Mouse (Mus musculus): Measurements from ENCODE around the gene Ctps2. TPM values are rescaled to one million over a fixed set of nuclear protein-coding genes. Genes with fewer than 3 reads are reported as not detected.
"Not testable (repeated sequence)": the region's sequence is repeated elsewhere in the genome, so short reads cannot be mapped to it uniquely, and the experiment has no call there.

Gene Ctps2
- 10 to 100 TPM; 68.1 to 84.6 (median 77.2) TPM for total RNA-seq (2022)

DNA sequence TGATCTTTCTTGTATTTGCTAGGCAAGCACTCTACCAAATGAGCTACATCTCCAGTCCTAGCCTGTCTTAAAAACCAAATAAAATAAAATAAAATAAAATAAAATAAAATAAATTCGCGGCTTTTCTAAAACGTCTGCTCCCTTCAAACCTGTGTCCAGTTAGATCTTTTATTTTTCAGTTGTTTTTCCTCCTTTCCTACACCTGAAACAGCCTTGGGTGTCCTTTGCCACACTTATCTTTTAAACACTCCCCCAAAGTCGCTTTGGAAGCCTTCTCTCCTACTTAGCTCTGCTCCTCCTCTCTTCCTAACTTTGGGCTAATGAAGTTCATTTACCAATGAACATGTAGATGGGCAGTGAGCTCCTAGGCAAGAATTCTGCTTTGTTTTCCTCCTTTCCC is at the start of gene Ctps2:
TSS of gene Ctps2 (plus strand) at position 301 of the 400 bp plus-strand sequence.
- DNase-seq, result no peak

- DNase-seq, result peak; percentile 25
These were observed 32.6 kb upstream of the Ctps2 start for GRCm38 (mm10) chrX:162868294-162868965.

- DNase-seq, result no peak
These were observed 29.1 kb upstream of the Ctps2 start for GRCm38 (mm10) chrX:162871734-162872517.

DNA sequence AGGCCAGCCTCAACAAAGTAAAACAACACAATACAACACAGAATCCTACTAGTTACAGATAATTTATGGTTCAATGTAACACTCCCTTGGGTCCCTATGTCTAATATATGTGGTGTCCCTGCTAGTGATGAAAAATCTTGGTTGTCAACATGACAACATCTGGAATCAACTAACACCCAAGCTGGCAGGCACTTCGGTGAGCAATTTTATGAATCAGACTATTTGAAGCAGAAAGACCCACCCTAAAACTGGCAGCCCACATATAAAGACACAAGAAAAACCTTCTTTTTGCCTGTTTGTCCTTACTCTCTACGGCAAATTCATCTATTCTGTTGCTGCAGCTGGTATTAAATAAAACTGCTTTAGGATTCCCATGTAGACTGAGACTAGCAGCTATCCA is 27.3 kb upstream of the Ctps2 start:
- DNase-seq, result no peak

DNA sequence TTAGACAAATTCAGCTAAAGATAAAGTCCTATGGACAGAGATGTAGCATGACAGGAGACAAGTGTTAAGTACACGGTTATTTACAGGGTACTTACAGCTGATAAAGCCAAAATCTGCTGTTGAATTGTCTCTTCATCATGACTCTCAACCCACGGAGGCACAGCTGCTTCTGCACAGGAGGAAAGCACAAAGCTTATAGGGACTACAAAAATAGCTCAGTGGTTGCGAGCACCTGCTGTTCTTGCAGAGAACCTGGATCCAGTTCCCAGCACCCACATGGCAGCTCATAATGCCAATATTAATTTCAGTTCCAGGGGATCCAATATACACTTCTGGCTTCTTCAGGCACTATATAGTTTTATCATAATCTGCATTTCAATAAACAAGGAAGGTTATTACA is 22.8 kb upstream of the Ctps2 start:
- DNase-seq, result no peak

- peak; percentile 69 for DNase-seq
These were observed 13.0 kb upstream of the Ctps2 start, which contains the start of gene Syap1 for GRCm38 (mm10) chrX:162887931-162888511. TSS of gene Syap1 (minus strand) at chrX:162888447.

GRCm38 (mm10) chrX:162888575-162889223 is 12.3 kb upstream of the Ctps2 start:
- DNase-seq, result not testable (repeated sequence)

GRCm38 (mm10) chrX:162901371-162902039 is 467 bp downstream of the Ctps2 start:
- DNase-seq, result peak; percentile 37

- peak; percentile 10 for DNase-seq
These were observed 1.1 kb downstream of the Ctps2 start for GRCm38 (mm10) chrX:162902040-162902734.

- no peak for DNase-seq
These were observed 6.5 kb downstream of the Ctps2 start for GRCm38 (mm10) chrX:162907554-162907953.

DNA sequence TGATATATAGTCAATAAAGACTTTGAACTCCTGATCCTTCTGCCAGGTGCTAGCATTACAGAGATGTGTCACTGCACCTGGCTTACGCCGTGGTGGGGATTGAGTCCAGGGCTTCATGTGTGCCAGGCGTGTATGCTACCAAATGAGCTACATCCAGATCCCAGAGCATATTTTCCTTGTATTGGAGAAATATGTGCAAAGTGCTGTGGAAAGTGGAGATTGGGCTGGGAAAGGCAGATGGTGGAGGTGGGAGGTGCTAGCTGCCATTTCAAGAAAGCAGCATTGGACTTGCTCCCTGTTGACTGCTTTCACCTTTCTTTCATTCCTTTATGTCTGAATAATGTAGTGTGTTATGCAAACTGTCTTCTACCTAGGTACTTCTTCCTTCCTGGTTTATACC is 12.6 kb downstream of the Ctps2 start:
- no peak for DNase-seq

DNA sequence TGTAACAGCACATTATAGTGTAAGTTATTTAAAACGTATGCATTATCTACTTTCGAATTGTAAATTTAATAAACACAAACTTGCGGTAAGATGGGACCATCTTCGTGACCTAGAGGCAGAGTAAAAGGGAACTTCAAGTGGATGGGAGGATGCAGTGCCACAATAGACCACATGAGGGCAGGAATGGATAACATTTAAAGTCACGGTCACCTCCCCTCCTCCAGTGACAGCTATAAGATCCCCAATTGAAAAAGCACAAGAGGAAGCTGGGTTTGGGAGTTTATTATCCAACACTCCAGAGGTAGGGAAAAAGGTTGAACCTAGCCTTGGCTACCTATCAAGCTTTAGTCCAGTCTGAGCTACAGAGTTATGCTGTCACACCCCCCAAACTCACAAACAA is 14.7 kb downstream of the Ctps2 start:
- no peak for DNase-seq

- no peak for DNase-seq
These were observed 20.6 kb downstream of the Ctps2 start for GRCm38 (mm10) chrX:162921487-162922125.

DNA sequence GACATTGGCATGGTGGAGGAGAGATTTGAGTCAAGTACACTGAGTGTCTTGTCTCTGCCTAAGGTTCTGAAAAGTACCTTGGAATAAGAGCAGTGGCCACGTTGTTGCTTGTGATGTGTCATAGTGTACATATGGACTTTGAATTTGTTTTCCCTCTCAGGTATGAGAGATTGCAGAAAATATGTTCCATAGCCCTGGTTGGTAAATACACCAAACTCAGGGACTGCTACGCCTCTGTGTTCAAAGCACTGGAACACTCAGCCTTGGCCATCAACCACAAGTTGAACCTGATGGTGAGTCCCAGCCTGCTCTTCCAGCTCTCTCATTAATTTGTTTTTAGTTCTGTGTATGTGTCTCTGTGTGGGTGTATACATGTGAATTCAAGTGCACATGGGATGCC is 30.4 kb downstream of the Ctps2 start:
- DNase-seq, result no peak

GRCm38 (mm10) chrX:162942027-162942426 is 41.0 kb downstream of the Ctps2 start:
- DNase-seq, result no peak

DNA sequence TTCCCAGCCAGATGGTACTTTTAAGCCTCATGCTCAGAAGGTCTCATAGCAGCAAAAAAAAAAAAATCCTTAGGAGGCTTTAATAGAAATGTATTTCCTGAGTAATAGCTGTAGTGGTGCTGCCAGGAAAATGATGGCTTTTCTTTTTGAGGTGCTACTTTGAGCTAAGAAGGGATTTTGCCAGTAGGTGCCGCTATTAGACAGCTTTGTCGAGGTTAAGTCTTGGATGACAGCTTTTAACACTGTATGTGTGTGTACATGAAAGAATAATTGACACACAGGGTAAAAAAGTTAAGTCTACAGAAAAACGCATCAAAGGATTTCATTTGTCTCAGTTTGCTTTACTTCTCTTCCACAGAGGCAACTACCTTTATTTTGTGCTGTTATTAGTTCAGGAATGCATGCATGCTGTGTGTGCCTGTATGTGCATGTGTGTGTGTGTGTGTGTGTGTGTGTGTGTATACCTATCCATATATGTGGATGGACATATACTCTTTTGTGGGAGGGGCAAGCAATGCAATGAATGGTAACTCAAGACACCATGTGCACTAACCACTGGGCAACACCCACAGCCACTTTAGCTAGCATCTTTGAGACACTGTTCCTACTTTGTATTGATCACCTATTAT is 48.9 kb downstream of the Ctps2 start:
- DNase-seq, result no peak

- no peak for DNase-seq
These were observed 56.9 kb downstream of the Ctps2 start for GRCm38 (mm10) chrX:162957921-162958320.

GRCm38 (mm10) chrX:162963840-162964239 is 62.8 kb downstream of the Ctps2 start:
- DNase-seq, result no peak

- no peak for DNase-seq
These were observed 63.3 kb downstream of the Ctps2 start, which contains the start of gene S100g for GRCm38 (mm10) chrX:162964383-162964782. TSS of gene S100g (minus strand) at chrX:162964599.

GRCm38 (mm10) chrX:162967456-162967855 is 66.4 kb downstream of the Ctps2 start:
- DNase-seq, result no peak

- DNase-seq, result no peak
These were observed 75.2 kb downstream of the Ctps2 start for GRCm38 (mm10) chrX:162976194-162976593.
